Mouse (Mus musculus) small intestine, adult 2 months (tissue): ENCODE measurements around the gene Map2k6. TPM values are rescaled to one million over a fixed set of nuclear protein-coding genes. Genes with fewer than 3 reads are reported as not detected.

Source experiments
- H3K27ac ChIP-seq: fragments of 200-500 bp; 2 replicates; pipeline ENCODE4 v1.5.1; 2012; ENCODE audit warnings: low read depth, low read length, control low read depth, inconsistent platforms; ENCODE audit not compliant: insufficient read depth
- H3K27me3 ChIP-seq: fragments of 200-500 bp; 2 replicates; pipeline ENCODE4 v1.6.1; 2012; ENCODE audit warnings: mild to moderate bottlenecking, moderate library complexity, low read length, inconsistent platforms; ENCODE audit not compliant: control insufficient read depth, insufficient read depth
- H3K36me3 ChIP-seq: fragments of 200-500 bp; 2 replicates; pipeline ENCODE4 v1.6.1; 2012; ENCODE audit warnings: mild to moderate bottlenecking, low read length, control low read depth, inconsistent platforms; ENCODE audit not compliant: control insufficient read depth, insufficient read depth
- H3K4me1 ChIP-seq: fragments of 200-500 bp; 2 replicates; pipeline ENCODE4 v1.6.1; 2012; ENCODE audit warnings: low read length, inconsistent platforms, mixed read lengths; ENCODE audit not compliant: control insufficient read depth, insufficient read depth, insufficient read length
- H3K4me3 ChIP-seq: fragments of 200-500 bp; 2 replicates; pipeline ENCODE4 v1.5.1; 2012; ENCODE audit warnings: low read depth, mild to moderate bottlenecking, control low read depth, inconsistent platforms, low read length, moderate library complexity
- CTCF ChIP-seq: fragments of 200-500 bp; IDR thresholded peaks from 2 replicates; pipeline ENCODE4 v1.5.1; 2012; ENCODE audit warnings: low read depth, mild to moderate bottlenecking, control low read depth, inconsistent platforms, low read length, moderate library complexity, mixed read lengths; ENCODE audit not compliant: insufficient replicate concordance, insufficient read length; ENCODE audit errors: extremely low read depth
- POLR2A ChIP-seq: fragments of 200-500 bp; IDR thresholded peaks from 2 replicates; pipeline ENCODE4 v1.6.1; 2012; ENCODE audit warnings: low read depth, mild to moderate bottlenecking, control low read depth, inconsistent platforms, low read length, moderate library complexity
- WGBS: fragments of 180-500 bp; shearing (Covaris S2); methylation state at CpG from one replicate; pipeline ENCODE4 v1.1.7; 2018; 5-methylcytosine and 5-hydroxymethylcytosine counted together
- polyA plus RNA-seq: library from polyadenylated mRNA; depleted of rRNA; stranded (reverse); fragments of >200 nt; gene quantifications from 2 replicates; pipeline ENCODE4 v1.2.3, GENCODE M21; 2012

The Map2k6 gene
- polyA plus RNA-seq, 1 experiment: 1.5 TPM

DNA sequence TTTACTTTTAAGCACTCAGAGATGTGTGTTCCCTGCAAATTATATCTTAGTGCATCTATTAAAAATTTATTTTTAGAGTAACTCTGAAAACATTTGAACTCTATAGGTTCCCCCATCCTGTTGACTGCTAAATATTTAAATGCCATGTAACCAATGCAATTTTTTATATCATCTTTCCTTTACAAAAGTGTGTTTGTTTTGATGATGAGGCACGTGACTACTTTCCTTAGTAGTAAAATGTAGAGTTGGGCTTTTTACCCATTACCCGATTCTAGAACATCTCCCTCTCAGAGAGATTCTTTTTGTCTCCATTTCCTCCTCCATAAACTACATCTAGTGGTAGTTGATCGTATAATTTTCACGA lies 51.8 kb downstream of the Map2k6 start:
- Histone ChIP-seq H3K4me3 (no peak overlapping the region), H3K27ac (no peak overlapping the region), H3K4me1 (peaks cover 18% of the 10 kb centered on the region), H3K36me3 (no peaks in the 10 kb centered on the region), H3K27me3 (no peaks in the 10 kb centered on the region)
- 69% methylated on average over 4 of the region's 4 CpGs for WGBS
- TF ChIP-seq POLR2A: no peak
- TF ChIP-seq CTCF: no peak

DNA sequence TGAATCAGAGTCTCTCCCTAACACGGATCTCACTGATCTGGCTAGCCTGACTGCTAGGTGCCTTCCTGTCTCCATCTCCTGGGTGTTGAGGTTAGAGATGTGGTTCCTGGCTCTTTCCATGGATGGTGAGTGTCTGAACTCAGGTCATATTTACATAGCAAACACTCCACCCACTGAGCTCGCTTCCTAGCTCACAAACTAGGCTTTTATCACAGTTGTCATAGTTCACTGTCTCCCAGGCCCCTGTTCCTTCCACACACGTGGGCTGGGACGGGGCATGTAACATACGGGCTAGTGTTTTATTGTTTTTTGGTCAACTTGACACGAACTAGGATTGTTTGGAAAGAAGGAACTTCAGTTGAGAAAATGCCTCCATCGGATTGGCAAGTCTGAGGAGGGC lies 52.7 kb downstream of the Map2k6 start:
- Histone ChIP-seq H3K27ac (no peak overlapping the region), H3K4me1 (peaks cover 18% of the 10 kb centered on the region), H3K27me3 (no peaks in the 10 kb centered on the region), H3K36me3 (no peaks in the 10 kb centered on the region), H3K4me3 (no peak overlapping the region)
- 30% methylated on average over 7 of the region's 7 CpGs for WGBS
- no peak for TF ChIP-seq CTCF
- TF ChIP-seq POLR2A: no peak

DNA sequence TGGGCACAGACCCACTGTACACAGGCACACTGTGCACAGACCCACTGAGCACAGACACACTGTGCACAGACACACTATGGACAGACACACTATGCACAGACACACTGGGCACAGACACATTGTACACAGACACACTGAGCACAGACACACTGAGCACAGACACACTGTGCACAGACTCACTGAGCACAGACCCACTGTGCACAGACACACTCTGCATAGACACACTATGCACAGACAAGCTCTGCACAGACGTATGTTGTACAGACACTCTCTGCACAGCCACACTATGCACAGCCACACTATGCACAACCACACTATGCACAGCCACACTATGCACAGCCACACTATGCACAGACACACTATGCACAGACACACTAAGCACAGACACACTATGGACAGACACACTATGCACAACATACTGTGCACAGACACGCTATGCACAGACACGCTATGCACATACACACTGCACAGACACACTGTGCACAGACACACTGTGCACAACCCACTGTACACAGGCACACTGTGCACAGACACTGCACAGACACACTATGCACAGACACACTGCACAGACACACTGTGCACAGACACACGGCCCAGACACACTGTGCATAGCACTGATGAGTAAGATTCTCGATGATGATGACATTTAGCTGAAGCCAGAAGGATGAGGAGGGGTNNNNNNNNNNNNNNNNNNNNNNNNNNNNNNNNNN lies 54.7 kb downstream of the Map2k6 start:
- Histone ChIP-seq H3K27me3 (no peaks in the 10 kb centered on the region), H3K4me1 (peaks cover 12% of the 10 kb centered on the region), H3K36me3 (no peaks in the 10 kb centered on the region), H3K27ac (no peak overlapping the region), H3K4me3 (no peak overlapping the region)
- TF ChIP-seq CTCF: no peak
- TF ChIP-seq POLR2A: no peak
- WGBS: 92% methylated on average over 5 of the region's 5 CpGs

DNA sequence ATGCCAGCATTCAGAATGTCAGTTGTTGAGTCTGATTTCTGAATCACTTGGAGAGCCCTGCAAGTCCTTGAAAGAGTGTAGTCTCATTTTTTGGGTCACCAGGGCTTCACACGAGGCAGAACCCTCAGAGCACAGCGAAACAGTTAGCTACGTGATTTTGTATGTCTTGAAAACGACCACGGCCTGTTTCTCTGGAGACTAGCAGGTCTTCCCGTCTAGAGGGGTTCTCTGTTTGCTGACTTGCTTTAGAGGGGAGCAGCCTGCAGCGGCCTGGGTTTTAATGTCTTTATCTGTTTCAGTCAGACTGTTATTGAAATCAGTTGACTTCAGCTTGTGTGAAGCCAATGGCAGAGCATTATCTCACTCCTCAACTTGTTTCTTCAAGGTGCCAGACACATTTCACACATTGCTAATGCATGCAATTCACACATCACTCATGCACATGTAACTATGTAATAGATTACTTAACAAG lies 58.6 kb downstream of the Map2k6 start:
- WGBS: 89% methylated on average over 7 of the region's 7 CpGs
- Histone ChIP-seq H3K27me3 (no peaks in the 10 kb centered on the region), H3K4me3 (no peak overlapping the region), H3K36me3 (no peaks in the 10 kb centered on the region), H3K27ac (no peak overlapping the region), H3K4me1 (no peaks in the 10 kb centered on the region; the same call in 1 of the 2 replicates)
- TF ChIP-seq POLR2A: no peak
- no peak for TF ChIP-seq CTCF

DNA sequence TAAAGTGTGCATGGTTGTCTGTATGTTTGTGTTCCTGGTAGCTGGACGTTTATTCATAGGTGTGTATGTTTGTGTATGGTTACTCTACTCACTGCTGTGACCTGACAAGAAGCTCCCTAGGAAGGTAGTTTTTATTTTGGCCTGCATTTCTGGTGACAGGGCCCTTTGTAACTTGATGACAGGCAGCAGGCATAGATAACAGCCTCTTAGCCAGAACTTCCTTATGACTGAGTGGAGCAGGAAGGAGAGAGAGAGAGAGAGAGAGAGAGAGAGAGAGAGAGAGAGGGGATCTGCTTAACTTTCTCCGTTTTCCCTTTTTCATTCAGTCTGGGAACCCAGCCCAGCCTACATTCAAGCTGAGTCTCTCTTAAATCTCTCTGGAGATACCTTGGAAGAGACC lies 61.6 kb downstream of the Map2k6 start:
- no peak overlapping the region for H3K4me3 ChIP-seq
- H3K27ac ChIP-seq: 0 out of 2 replicates have a peak overlapping the region, but pooled peaks have one; percentile 13
- WGBS: 15% methylated on average over 2 of the region's 2 CpGs
- no peaks in the 10 kb centered on the region for H3K36me3 ChIP-seq
- TF ChIP-seq CTCF (no peak), POLR2A (no peak)
- H3K4me1 ChIP-seq: peaks cover 8% of the 10 kb centered on the region; the same call in 1 of the 2 replicates
- H3K27me3 ChIP-seq: no peaks in the 10 kb centered on the region

DNA sequence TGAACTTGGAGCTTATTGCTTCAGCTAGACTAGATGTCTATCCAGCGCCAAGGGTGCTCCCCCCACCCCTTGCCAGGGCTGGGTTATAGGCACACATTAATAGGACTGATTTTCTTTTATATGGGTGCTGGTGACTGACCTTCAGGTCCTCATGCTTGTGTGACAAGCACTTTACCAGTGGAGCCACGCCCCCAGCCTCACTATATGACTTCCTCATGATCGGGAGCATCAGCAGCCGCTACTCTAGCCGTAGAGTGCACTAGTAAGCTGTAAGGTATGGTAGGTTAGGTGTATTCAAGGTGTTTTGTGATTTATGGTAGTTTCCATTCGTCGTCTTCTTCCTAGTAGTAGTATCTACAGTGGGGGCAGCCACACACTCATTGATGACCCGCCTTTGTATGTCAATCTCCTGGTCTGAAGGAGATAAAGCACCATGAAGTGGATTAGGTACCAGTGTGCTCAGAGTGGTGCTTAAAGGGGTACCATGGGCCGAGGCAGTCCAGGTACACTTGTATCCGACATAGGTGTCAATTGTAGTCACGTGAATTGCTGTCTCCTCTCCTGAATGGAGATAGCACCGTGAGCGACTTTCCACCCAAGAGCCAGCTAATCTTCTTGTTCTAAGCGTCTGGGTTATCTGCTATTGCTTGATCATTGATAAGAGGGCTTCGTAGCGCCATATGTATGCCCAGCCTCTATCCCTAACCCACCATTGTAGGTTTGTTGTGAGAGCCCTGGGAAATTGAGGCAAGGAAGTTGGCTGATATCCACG lies 62.8 kb downstream of the Map2k6 start:
- Histone ChIP-seq H3K36me3 (no peaks in the 10 kb centered on the region), H3K4me1 (peaks cover 10% of the 10 kb centered on the region; the same call in 1 of the 2 replicates), H3K27me3 (no peaks in the 10 kb centered on the region), H3K27ac (no peak overlapping the region), H3K4me3 (no peak overlapping the region)
- WGBS: 85% methylated on average over 17 of the region's 17 CpGs
- TF ChIP-seq POLR2A (no peak), CTCF (no peak)

DNA sequence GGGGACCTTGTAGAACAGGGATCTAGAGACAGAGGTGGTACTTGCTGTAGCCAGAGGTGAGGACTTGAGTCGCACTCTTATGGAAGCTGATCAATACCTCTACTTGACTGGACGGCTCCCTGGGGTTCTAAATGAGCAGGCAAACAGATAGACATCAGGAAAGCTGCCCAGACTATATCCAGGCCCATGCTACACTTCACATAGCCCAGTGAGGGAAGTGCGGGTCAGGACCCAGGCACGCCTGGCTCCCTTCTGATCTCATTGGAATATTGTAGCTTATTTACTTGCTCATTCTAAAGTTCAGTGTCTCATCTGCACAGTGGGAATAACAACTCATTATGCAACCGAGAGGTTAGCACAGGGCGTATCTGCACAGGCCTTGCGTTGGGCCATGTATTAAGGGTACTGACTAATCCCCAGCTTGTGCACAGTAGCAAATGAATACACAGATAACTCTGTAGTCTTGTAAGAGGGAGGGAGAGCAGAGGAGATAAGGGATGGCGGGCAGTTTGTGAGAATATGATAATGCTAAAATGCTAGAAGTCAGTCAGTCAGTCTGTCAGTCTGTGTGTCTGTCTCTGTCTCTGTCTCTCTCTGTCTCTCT lies 64.2 kb downstream of the Map2k6 start:
- no peaks in the 10 kb centered on the region for H3K27me3 ChIP-seq
- no peaks in the 10 kb centered on the region for H3K36me3 ChIP-seq
- WGBS: 43% methylated on average over 8 of the region's 8 CpGs
- TF ChIP-seq POLR2A (no peak), CTCF (no peak)
- no peak overlapping the region for H3K4me3 ChIP-seq
- H3K27ac ChIP-seq: peak overlapping the region; percentile 47
- peaks cover 15% of the 10 kb centered on the region; the same call in 1 of the 2 replicates for H3K4me1 ChIP-seq
